Mouse (Mus musculus) C2C12 (cell line): ENCODE measurements around the gene Cryl1. TPM values are rescaled to one million over a fixed set of nuclear protein-coding genes. Genes with fewer than 3 reads are reported as not detected.

Experiments
- H3K27me3 ChIP-seq: one replicate; pipeline ENCODE4 v1.6.1; 2011; ENCODE audit not compliant: control insufficient read depth, insufficient read depth, insufficient read length
- H3K36me3 ChIP-seq: one replicate; pipeline ENCODE4 v1.6.1; 2011; ENCODE audit not compliant: control insufficient read depth, insufficient read depth
- H3K4me3 ChIP-seq: one replicate; pipeline ENCODE4 v1.5.1; 2011; ENCODE audit warnings: mild to moderate bottlenecking, control low read depth; ENCODE audit not compliant: poor library complexity, insufficient read depth, severe bottlenecking
- H3K79me2 ChIP-seq: one replicate; pipeline ENCODE4 v1.6.1; 2011; ENCODE audit not compliant: control insufficient read depth, insufficient read depth
- H3K79me3 ChIP-seq: one replicate; pipeline ENCODE4 v1.6.1; 2011; ENCODE audit warnings: low read depth, control low read depth
- H3ac ChIP-seq: one replicate; pipeline ENCODE3; 2011; ENCODE audit warnings: low read depth; ENCODE audit not compliant: control insufficient read depth, insufficient read length
- CEBPB ChIP-seq: IDR thresholded peaks from one replicate; pipeline ENCODE4 v1.6.1; 2011; ENCODE audit warnings: low read depth, mild to moderate bottlenecking, control low read depth, moderate library complexity
- CTCF ChIP-seq: IDR thresholded peaks from one replicate; pipeline ENCODE4 v1.5.1; 2011; ENCODE audit not compliant: control insufficient read depth, insufficient read depth, insufficient read length
- FOSL1 ChIP-seq: IDR thresholded peaks from one replicate; pipeline ENCODE4 v1.8.0; 2011; ENCODE audit warnings: mild to moderate bottlenecking, low read length; ENCODE audit not compliant: poor library complexity, insufficient read depth, severe bottlenecking
- MAX ChIP-seq: IDR thresholded peaks from one replicate; pipeline ENCODE4 v1.6.1; 2011; ENCODE audit warnings: mild to moderate bottlenecking, control low read depth
- MYOD1 ChIP-seq: IDR thresholded peaks from one replicate; pipeline ENCODE4 v1.6.1; 2011; ENCODE audit warnings: low read depth; ENCODE audit not compliant: control insufficient read depth, insufficient read length
- MYOG ChIP-seq: IDR thresholded peaks from one replicate; pipeline ENCODE4 v1.6.1; 2011; ENCODE audit not compliant: control insufficient read depth, insufficient read length; ENCODE audit errors: extremely low read depth
- USF1 ChIP-seq: IDR thresholded peaks from one replicate; pipeline ENCODE4 v1.6.1; 2011; ENCODE audit warnings: low read depth, mild to moderate bottlenecking, control low read depth, moderate library complexity
- polyA plus RNA-seq: library from polyadenylated mRNA; unstranded; fragments of >200 nt; fragmentation: generic; extraction: Trizol; gene quantifications from one replicate; pipeline ENCODE4 v1.2.1, GENCODE M21; 2012; ENCODE audit warnings: missing spikeins

Gene Cryl1
- polyA plus RNA-seq, 1 experiment = 1.1 TPM

DNA sequence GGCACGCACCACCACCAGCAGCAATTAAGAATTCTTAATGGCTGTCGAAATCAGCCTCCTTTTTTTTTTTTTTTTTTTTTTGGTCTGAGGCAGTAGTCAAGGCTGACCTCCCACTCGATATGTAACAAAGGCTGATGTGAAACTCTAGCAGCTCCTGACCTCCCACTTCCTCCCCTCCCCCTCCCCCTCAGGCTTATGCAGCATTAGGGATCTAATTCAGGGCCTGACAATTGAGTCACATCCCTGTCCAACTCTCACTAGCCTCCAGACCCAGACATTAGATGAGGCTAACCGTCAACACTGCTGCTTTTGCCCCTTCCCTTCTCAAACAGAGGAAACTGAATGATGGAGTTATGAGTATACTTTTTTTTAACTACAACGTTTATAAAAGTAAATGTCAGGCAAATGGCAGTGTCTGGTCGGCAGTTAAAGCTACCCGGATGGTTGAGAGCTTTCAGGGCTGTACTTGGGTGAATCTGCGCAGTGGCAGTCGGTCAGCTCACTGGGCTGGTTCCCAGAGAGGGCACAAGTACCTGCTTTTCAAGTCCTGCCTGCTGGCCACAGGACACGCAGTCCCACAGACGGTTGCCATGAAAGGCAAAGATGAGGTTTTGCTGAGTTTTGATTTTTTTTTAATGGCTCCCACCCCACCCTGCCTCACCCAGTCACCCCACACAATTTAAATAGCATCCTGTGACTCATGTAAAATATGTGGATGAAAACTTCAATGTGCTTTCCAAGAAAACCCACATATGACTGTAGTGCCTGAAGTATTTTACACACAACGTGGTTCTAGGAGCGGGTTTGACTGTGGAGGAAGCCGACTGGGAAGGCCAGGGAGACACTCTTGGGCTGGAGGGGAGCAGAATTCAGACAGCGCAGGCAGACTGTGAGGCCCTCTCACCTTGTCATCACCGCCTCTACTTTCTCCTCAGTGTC is 81.4 kb downstream of the Cryl1 start:
- TF ChIP-seq MAX (peak; percentile 64), CTCF (no peak), CEBPB (no peak)
- Histone ChIP-seq H3K36me3 (no peaks in the 10 kb centered on the region), H3K4me3 (no peak overlapping the region)

DNA sequence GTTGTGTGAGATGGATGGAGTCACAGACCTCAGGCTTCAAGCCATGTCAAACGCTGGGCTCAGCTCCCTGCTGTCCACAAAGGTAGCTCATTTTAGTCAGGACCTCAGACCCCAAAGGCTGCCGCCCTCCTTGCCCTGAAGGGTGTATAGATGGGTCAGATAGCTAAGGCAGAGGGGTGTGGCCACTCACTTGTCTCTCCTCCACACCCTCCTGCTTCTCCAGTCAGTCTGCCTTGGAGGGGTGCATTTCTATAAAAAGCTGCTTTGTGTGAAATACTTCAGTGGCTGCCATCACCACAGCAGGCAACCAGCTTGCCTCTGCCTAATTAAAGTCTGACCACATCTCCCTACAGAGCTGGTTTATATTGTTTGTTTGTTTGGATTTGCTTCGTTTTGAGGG is 82.4 kb downstream of the Cryl1 start:
- TF ChIP-seq MYOD1 (no peak), FOSL1 (no peak), USF1 (no peak), CEBPB (no peak), MAX (no peak), MYOG (no peak), CTCF (no peak)
- no peaks in the 10 kb centered on the region for H3K79me3 ChIP-seq

More for the DNA sequence above, 81.4 kb downstream of the Cryl1 start:
- Histone ChIP-seq H3K27me3 (no peaks in the 10 kb centered on the region), H3ac (peak overlapping the region; percentile 59), H3K79me2 (no peaks in the 10 kb centered on the region), H3K79me3 (no peaks in the 10 kb centered on the region)

DNA sequence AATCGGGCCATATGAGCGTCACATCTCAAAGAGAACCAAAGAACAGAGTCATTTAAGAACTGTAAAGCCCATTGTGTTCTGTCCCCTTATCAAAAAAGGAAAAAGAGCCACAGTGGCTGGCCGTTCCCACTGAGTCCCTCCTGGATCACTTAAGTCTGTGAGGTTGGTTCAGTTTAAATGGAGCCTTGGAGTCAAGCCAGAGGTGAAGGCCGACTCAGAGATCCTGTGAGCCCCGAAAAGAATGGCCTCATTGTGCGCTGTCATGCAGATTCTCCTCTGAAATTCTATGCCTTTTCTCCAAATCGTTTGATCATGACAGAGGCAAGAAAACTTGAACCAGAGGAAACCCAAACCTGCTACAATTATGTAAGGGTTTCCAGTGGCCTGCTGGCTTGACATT is 82.8 kb downstream of the Cryl1 start:
- no peak for TF ChIP-seq FOSL1
- TF ChIP-seq MYOG = no peak
- TF ChIP-seq USF1 = no peak
- TF ChIP-seq CTCF = no peak
- TF ChIP-seq MYOD1 = no peak
- TF ChIP-seq CEBPB = no peak

More for the DNA sequence above, 82.4 kb downstream of the Cryl1 start:
- Histone ChIP-seq H3K4me3 (no peak overlapping the region), H3ac (no peak overlapping the region), H3K79me2 (no peaks in the 10 kb centered on the region), H3K36me3 (no peaks in the 10 kb centered on the region), H3K27me3 (no peaks in the 10 kb centered on the region)

DNA sequence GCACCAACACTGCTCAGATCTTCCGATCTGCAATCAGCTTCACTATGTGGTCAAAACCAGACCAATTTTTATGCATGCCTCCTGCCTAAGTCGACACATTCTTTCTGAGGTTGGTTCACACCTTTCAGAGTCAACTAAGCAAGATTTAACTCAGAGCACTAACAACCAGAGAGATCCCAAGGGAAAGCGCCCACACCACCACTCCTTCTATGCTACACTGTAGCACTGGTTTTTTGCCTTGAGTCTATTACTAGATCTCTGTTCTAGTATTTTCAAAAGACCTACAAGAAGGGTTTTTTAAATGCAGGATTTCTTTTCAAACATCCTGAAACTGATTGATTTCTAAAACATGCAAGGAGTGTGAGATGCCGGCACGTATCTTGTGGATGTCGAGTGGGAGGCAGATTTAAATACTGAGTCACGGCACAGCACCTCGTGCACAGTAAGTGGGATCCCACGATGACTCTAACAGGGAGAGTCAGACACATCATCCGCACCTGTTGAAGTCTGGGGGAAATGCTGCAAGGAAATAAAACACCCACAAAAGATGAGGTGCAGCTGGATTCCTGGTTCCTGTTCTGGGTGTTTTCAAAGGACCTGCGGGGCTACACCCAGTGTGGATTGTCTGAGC is 96.6 kb downstream of the Cryl1 start:
- H3K36me3 ChIP-seq = no peaks in the 10 kb centered on the region
- TF ChIP-seq FOSL1 = no peak
- TF ChIP-seq CTCF = no peak
- no peak for TF ChIP-seq CEBPB
- peak; percentile 29 for TF ChIP-seq MYOD1
- no peak overlapping the region for H3ac ChIP-seq
- H3K79me2 ChIP-seq = no peaks in the 10 kb centered on the region
- H3K79me3 ChIP-seq = no peaks in the 10 kb centered on the region
- no peaks in the 10 kb centered on the region for H3K27me3 ChIP-seq
- no peak overlapping the region for H3K4me3 ChIP-seq

More for the DNA sequence above, 82.8 kb downstream of the Cryl1 start:
- Histone ChIP-seq H3K79me3 (no peaks in the 10 kb centered on the region), H3K4me3 (no peak overlapping the region), H3K79me2 (no peaks in the 10 kb centered on the region), H3K36me3 (no peaks in the 10 kb centered on the region), H3K27me3 (no peaks in the 10 kb centered on the region), H3ac (no peak overlapping the region)

DNA sequence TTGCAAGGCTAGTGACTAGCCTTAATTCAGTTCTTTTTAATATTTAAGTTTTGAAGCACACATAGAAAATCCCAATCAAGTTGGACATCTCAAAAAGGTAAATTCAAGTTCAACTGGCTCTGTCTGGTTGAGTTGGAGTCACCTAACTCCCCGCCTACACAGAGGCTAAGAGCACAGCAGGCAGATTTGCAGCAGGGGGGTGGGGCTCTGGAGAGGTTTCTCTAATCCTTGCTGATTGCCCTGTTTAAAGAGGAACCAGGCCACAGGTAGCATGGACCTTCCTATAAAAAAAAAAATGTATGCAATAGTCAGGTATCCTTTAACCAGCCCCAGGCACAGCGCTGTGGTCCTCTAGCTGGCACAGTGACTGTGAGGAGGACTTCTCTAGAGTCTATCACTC is 97.8 kb downstream of the Cryl1 start:
- no peak overlapping the region for H3K4me3 ChIP-seq
- no peaks in the 10 kb centered on the region for H3K36me3 ChIP-seq
- no peaks in the 10 kb centered on the region for H3K79me3 ChIP-seq
- H3K79me2 ChIP-seq = no peaks in the 10 kb centered on the region
- H3ac ChIP-seq = no peak overlapping the region
- no peaks in the 10 kb centered on the region for H3K27me3 ChIP-seq
- TF ChIP-seq MYOD1 (no peak), CTCF (no peak), USF1 (no peak), CEBPB (no peak), MAX (no peak), FOSL1 (no peak), MYOG (no peak)

DNA sequence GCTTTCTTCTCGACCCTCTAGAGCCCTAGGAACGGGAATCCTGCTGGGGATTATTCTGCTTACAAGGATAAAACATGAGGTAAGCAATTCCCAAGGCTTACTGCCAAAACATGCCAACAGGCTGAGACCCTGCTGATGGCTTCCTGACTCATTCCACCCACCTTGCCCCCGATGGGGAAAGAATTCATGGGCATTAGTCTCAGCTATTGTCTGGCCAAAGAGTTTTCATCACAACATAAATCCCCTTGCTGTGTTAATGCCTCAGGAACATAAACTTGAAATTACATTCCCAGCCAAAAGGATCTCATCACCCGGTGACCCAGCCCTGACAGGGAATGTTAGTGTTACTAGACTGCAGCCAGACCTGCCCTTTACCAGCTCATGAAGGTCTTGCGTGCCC is 100.7 kb downstream of the Cryl1 start:
- Histone ChIP-seq H3K79me2 (no peaks in the 10 kb centered on the region), H3K27me3 (no peaks in the 10 kb centered on the region), H3ac (no peak overlapping the region), H3K36me3 (no peaks in the 10 kb centered on the region), H3K4me3 (no peak overlapping the region), H3K79me3 (no peaks in the 10 kb centered on the region)
- TF ChIP-seq FOSL1 (no peak), MAX (no peak), MYOG (no peak), MYOD1 (peak; percentile 14), CEBPB (no peak), USF1 (no peak), CTCF (no peak)
